Mouse (Mus musculus) liver, embryonic 14.5 days (tissue): ENCODE results near the gene Mapk14.

Experiments used
- CTCF ChIP-seq: IDR thresholded peaks from 2 replicates; pipeline ENCODE4 v1.5.1; 2016; ENCODE audit warnings: antibody characterized with exemption, low read depth, control low read depth
- EP300 ChIP-seq: IDR thresholded peaks from 2 replicates; pipeline ENCODE4 v1.6.1; 2016; ENCODE audit warnings: antibody characterized with exemption, low read depth

GRCm38 (mm10) chr17:28725783-28726182 is 34.7 kb downstream of the Mapk14 start, which contains the start of gene AC170998.1:
- no peak for TF ChIP-seq CTCF
- no peak for TF ChIP-seq EP300
